In the genomic region with DNA sequence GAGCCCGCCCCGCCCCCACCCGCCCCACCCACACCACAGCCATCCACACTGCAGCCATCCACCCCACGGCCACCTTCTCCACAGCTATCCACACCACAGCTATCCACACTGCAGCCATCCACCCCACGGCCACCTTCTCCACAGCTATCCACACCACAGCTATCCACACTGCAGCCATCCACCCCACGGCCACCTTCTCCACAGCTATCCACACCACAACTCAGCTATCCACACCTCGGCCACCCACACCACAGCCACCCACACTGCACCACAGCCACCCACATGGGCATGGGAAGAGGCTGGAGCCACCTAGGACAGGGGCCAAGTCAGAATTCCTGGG, we compare ENCODE assay signal across 22 mouse cellular contexts. TPM values are rescaled to one million over a fixed set of nuclear protein-coding genes. Genes with fewer than 3 reads are reported as not detected.
DNase-seq lines count a peak whose midpoint lies in the region; ATAC-seq and TF ChIP-seq lines count a peak whose summit lies in the region.
"Not testable (repeated sequence)": the region's sequence is repeated elsewhere in the genome, so short reads cannot be mapped to it uniquely, and the experiment has no call there.
"Had no signal": no experiment of that assay in that cellular context is flagged by ENCODE, and none has a peak within 500 bp of the region (broad histone marks: within the 10 kb centered on the region; RNA-seq: fewer than 3 reads in every experiment).

No protein-coding gene starts in this region.

- not testable (repeated sequence) for ATAC-seq in liver, postnatal 0 days

- 79% methylated on average over 5 of the region's 7 CpGs for WGBS in bone marrow, adult 2 months
- WGBS in liver, postnatal 0 days (ENCODE audit: insufficient replicate concordance), result 95% methylated on average over 7 of the region's 7 CpGs

- not testable (repeated sequence) for TF ChIP-seq EP300 in liver, postnatal 0 days (IDR thresholded peaks at IDR 0.05; ENCODE audit: low read depth)

- peaks cover 24% of the 10 kb centered on the region for H3K36me3 ChIP-seq in liver, postnatal 0 days (replicated peaks; ENCODE audit: insufficient read depth, low read length)

- H3K4me1 ChIP-seq in bone marrow, adult 2 months (ENCODE audit: control insufficient read depth, insufficient read depth, low read length), result not testable (repeated sequence)
- H3K4me1 ChIP-seq in liver, postnatal 0 days (ENCODE audit: insufficient read depth), result peaks cover 18% of the 10 kb centered on the region

- H3K27me3 ChIP-seq in liver, postnatal 0 days (ENCODE audit: insufficient read depth, low read length), result not testable (repeated sequence)

- not testable (repeated sequence) for H3K9me3 ChIP-seq in liver, postnatal 0 days (ENCODE audit: low read length)

- H3K4me3 ChIP-seq in bone marrow, adult 2 months (replicated peaks; ENCODE audit: control insufficient read depth, low read depth, low read length); liver, postnatal 0 days (ENCODE audit: low read depth, low read length): not testable (repeated sequence)

- DNase-seq in adrenal gland, adult 2 months, result peak; percentile 4
- DNase-seq in cerebellum, adult 11 months, result peak; percentile 12
- DNase-seq in heart, adult 11 months, result peak; percentile 91
- DNase-seq in layer of hippocampus, postnatal 10 days (ENCODE audit: low spot score in 2 of 2), result peak; percentile 5 to 12
- peak; percentile 11 for DNase-seq in liver, postnatal 0 days
- peak; percentile 3 to 13 for DNase-seq in spleen, postnatal 10 days (ENCODE audit: low spot score in 2 of 2)
- peak; percentile 6 for DNase-seq in thymus, postnatal 4 days

- not testable (repeated sequence) for TF ChIP-seq CTCF in bone marrow, adult 2 months (IDR thresholded peaks at IDR 0.05; ENCODE audit: control insufficient read depth, insufficient read depth, low read length); liver, postnatal 0 days (IDR thresholded peaks at IDR 0.05; ENCODE audit: low read depth)

- not testable (repeated sequence) for H3K4me2 ChIP-seq in liver, postnatal 0 days (ENCODE audit: low read depth, low read length)

- H3K9ac ChIP-seq in liver, postnatal 0 days (replicated peaks), result not testable (repeated sequence)

- TF ChIP-seq POLR2A in bone marrow, adult 2 months (IDR thresholded peaks at IDR 0.05; ENCODE audit: borderline replicate concordance, control insufficient read depth, low read depth, low read length), result 0 out of 2 replicates have a peak, but pooled peaks have one; percentile 16

- H3K27ac ChIP-seq in bone marrow, adult 2 months (ENCODE audit: control insufficient read depth, insufficient read depth, low read depth, low read length, poor library complexity); liver, postnatal 0 days (ENCODE audit: low read depth): not testable (repeated sequence)

RNA-seq across cellular contexts. Expression of a gene that starts 4.5 kb away (rescaled TPM):
- 100 to 1,000 TPM; 209 to 258 TPM for total RNA-seq in adrenal gland, adult 2 months (2021)
- polyA plus RNA-seq in adrenal gland, adult 2 months (2012; rRNA removed), result 402 and 495 TPM in 2 replicates
- polyA plus RNA-seq in bone marrow, adult 2 months (2011; ENCODE audit: insufficient read depth, insufficient read length, low replicate concordance, missing spikeins), result 240 and 480 TPM in 2 replicates
- 100 to 1,000 TPM; 161 to 175 TPM for total RNA-seq in layer of hippocampus, postnatal 10 days (2021)
- polyA plus RNA-seq in liver, postnatal 0 days (2015; fragmentation: Nextera tagmentation; extraction: Ambion mirVana), result 298 and 304 TPM in 2 replicates

RNA-seq across cellular contexts. Expression of a gene that starts 35.4 kb away (rescaled TPM):
- total RNA-seq in adrenal gland, adult 2 months (2021), result not detected
- not detected in 2 replicates for polyA plus RNA-seq in adrenal gland, adult 2 months (2012; rRNA removed)
- not detected in 2 replicates for polyA plus RNA-seq in bone marrow, adult 2 months (2011; ENCODE audit: insufficient read depth, insufficient read length, low replicate concordance, missing spikeins)
- not detected for total RNA-seq in layer of hippocampus, postnatal 10 days (2021)
- not detected in 2 replicates for polyA plus RNA-seq in liver, postnatal 0 days (2015; fragmentation: Nextera tagmentation; extraction: Ambion mirVana)
- total RNA-seq: adrenal gland, adult 18-20 months; adrenal gland, adult 8-10 months; adrenal gland, postnatal 10 days; adrenal gland, postnatal 14 days; adrenal gland, postnatal 25 days; adrenal gland, postnatal 36 days; adrenal gland, postnatal 4 days; CH12.LX; ES-E14; MEL had no signal
- polyA plus RNA-seq: activated CD4-positive, CD25-positive, alpha-beta regulatory T cell, adult 4 months; C2C12; cerebellum, adult 2 months; G1E had no signal

RNA-seq across cellular contexts. Expression of a gene that starts 36.8 kb away (rescaled TPM):
- total RNA-seq in adrenal gland, adult 2 months (2021), result 100 to 1,000 TPM; 409 to 723 TPM
- polyA plus RNA-seq in adrenal gland, adult 2 months (2012; rRNA removed), result 1,113 and 1,272 TPM in 2 replicates
- polyA plus RNA-seq in bone marrow, adult 2 months (2011; ENCODE audit: insufficient read depth, insufficient read length, low replicate concordance, missing spikeins), result 136 and 233 TPM in 2 replicates
- 100 to 1,000 TPM; 532 to 604 TPM for total RNA-seq in layer of hippocampus, postnatal 10 days (2021)
- polyA plus RNA-seq in liver, postnatal 0 days (2015; fragmentation: Nextera tagmentation; extraction: Ambion mirVana), result 252 and 258 TPM in 2 replicates

RNA-seq across cellular contexts. Expression of a gene that starts 37.0 kb away (rescaled TPM):
- 10 to 100 TPM; 21.8 to 61.9 TPM for total RNA-seq in adrenal gland, adult 2 months (2021)
- 21.8 and 27.3 TPM in 2 replicates for polyA plus RNA-seq in adrenal gland, adult 2 months (2012; rRNA removed)
- polyA plus RNA-seq in bone marrow, adult 2 months (2011; ENCODE audit: insufficient read depth, insufficient read length, low replicate concordance, missing spikeins), result 23.8 and 23.9 TPM in 2 replicates
- total RNA-seq in layer of hippocampus, postnatal 10 days (2021), result 10 to 100 TPM; 29.4 to 33.5 TPM
- 29.4 and 31.6 TPM in 2 replicates for polyA plus RNA-seq in liver, postnatal 0 days (2015; fragmentation: Nextera tagmentation; extraction: Ambion mirVana)

Comparison
In these comparisons a context has a peak if more than half of its experiments do, and no peak if none do; other contexts are left out.
1. DNase-seq: peak in every context shown above with its lines; median percentile 91 in heart, adult 11 months; 12 in cerebellum, adult 11 months; 11 in liver, postnatal 0 days; 8 in layer of hippocampus, postnatal 10 days; 8 in spleen, postnatal 10 days; 6 in thymus, postnatal 4 days; 4 in adrenal gland, adult 2 months.